Mouse (Mus musculus): ENCODE measurements at regions not wholly inside any gene's neighbourhood (a gene's known extent, or its start where the extent isn't known, plus 50 kb on each side); places are given as distances from the start of the nearest gene placed in this dataset.

DNA sequence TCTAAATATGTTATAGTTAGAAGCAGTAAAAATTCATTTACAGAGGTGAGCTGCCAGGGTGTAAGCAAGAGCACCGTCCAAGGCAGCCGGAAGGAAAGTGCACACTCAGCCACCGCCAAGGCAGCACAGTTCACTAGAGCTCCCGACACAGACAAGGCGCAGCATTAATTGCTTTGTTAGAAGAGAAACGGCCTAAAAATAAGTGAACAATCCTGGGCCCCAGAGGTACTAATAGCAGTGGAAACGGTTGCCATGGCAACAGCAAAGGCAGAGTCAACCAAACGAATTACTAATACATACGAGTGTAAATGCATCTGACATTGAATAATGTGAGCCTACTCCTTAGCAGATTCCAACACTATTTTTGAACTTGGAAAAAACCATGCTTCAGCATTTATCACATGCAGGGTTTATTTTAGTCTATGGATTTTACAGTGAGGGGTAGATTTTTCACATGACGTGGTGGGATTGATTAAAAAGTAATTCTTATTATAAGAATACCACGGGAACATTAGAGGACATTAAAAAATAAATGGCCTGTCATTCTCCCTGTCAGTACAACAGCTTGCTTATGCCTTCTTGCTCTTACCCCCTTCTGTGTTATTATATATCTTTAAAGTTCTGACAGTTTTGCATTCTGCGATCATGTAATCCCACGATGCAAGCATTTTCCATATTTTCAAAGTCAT lies 62.5 kb downstream of the Cavin4 start:
- H3K36me3 ChIP-seq = no peaks in the 10 kb centered on the region
- 19% methylated on average over 13 of the region's 13 CpGs for WGBS
- peak; percentile 92 for ATAC-seq (ENCODE audit: low FRiP score, low read depth)
- peak overlapping the region; percentile 14; the same call in 1 of the 2 replicates for H3K4me2 ChIP-seq
- H3K27me3 ChIP-seq = no peaks in the 10 kb centered on the region
- no peak overlapping the region for H3K4me3 ChIP-seq
- H3K4me1 ChIP-seq (replicated peaks) = peaks cover 31% of the 10 kb centered on the region
- H3K27ac ChIP-seq (replicated peaks) = peak overlapping the region; percentile 74
- H3K9ac ChIP-seq = no peak overlapping the region
- H3K9me3 ChIP-seq = no peaks in the 10 kb centered on the region

- Histone ChIP-seq H3K27me3 (no peaks in the 10 kb centered on the region), H3K36me3 (no peaks in the 10 kb centered on the region), H3K4me3 (no peak overlapping the region), H3K4me1 (replicated peaks) (peaks cover 31% of the 10 kb centered on the region), H3K4me2 (0 out of 2 replicates have a peak overlapping the region, but pooled peaks have one; percentile 14), H3K27ac (replicated peaks) (peak overlapping the region; percentile 74), H3K9me3 (no peaks in the 10 kb centered on the region), H3K9ac (no peak overlapping the region)
- ATAC-seq (ENCODE audit: low FRiP score, low read depth) = peak; percentile 36
- WGBS = 44% methylated on average over 11 of the region's 11 CpGs
These were observed 63.1 kb downstream of the Cavin4 start for GRCm38 (mm10) chr4:48726349-48726835.

- Histone ChIP-seq H3K9ac (no peak overlapping the region), H3K36me3 (no peaks in the 10 kb centered on the region), H3K9me3 (no peaks in the 10 kb centered on the region), H3K4me2 (no peak overlapping the region), H3K4me1 (replicated peaks) (no peaks in the 10 kb centered on the region), H3K4me3 (no peak overlapping the region), H3K27ac (replicated peaks) (no peak overlapping the region), H3K27me3 (no peaks in the 10 kb centered on the region)
- ATAC-seq (ENCODE audit: low FRiP score, low read depth) = no peak
- WGBS = 69% methylated on average over 10 of the region's 10 CpGs
These were observed 71.7 kb downstream of the Cavin4 start for GRCm38 (mm10) chr4:48734854-48735564.

GRCm38 (mm10) chr4:48746237-48746636 lies 82.9 kb downstream of the Cavin4 start:
- Histone ChIP-seq H3K27ac (replicated peaks) (no peak overlapping the region), H3K4me1 (replicated peaks) (no peaks in the 10 kb centered on the region), H3K4me2 (no peak overlapping the region), H3K27me3 (no peaks in the 10 kb centered on the region), H3K36me3 (no peaks in the 10 kb centered on the region), H3K9me3 (no peaks in the 10 kb centered on the region), H3K9ac (no peak overlapping the region), H3K4me3 (no peak overlapping the region)
- ATAC-seq (ENCODE audit: low FRiP score, low read depth) = no peak
- WGBS = 84% methylated on average over 3 of the region's 3 CpGs

GRCm38 (mm10) chr4:48749566-48749965 lies 86.3 kb downstream of the Cavin4 start:
- no peaks in the 10 kb centered on the region for H3K9me3 ChIP-seq
- no peak overlapping the region for H3K27ac ChIP-seq (replicated peaks)

GRCm38 (mm10) chr4:48750087-48750486 lies 86.8 kb downstream of the Cavin4 start:
- H3K9me3 ChIP-seq = no peaks in the 10 kb centered on the region
- no peak overlapping the region for H3K4me2 ChIP-seq
- H3K27ac ChIP-seq (replicated peaks) = no peak overlapping the region
- no peaks in the 10 kb centered on the region for H3K27me3 ChIP-seq
- H3K4me1 ChIP-seq (replicated peaks) = peaks cover 7% of the 10 kb centered on the region; the same call in 1 of the 2 replicates
- no peaks in the 10 kb centered on the region for H3K36me3 ChIP-seq
- no peak for ATAC-seq (ENCODE audit: low FRiP score, low read depth)
- WGBS = 65% methylated on average over 5 of the region's 5 CpGs
- H3K9ac ChIP-seq = no peak overlapping the region
- H3K4me3 ChIP-seq = no peak overlapping the region

More at GRCm38 (mm10) chr4:48749566-48749965, 86.3 kb downstream of the Cavin4 start:
- ATAC-seq (ENCODE audit: low FRiP score, low read depth) = no peak
- Histone ChIP-seq H3K4me1 (replicated peaks) (0 out of 2 replicates have a peak, but pooled peaks cover 2% of the 10 kb centered on the region), H3K27me3 (no peaks in the 10 kb centered on the region), H3K4me3 (no peak overlapping the region), H3K9ac (no peak overlapping the region), H3K36me3 (no peaks in the 10 kb centered on the region), H3K4me2 (no peak overlapping the region)
- 89% methylated on average over 7 of the region's 7 CpGs for WGBS

GRCm38 (mm10) chr4:48754466-48755171 lies 91.3 kb downstream of the Cavin4 start:
- H3K36me3 ChIP-seq = no peaks in the 10 kb centered on the region
- 53% methylated on average over 13 of the region's 13 CpGs for WGBS
- peak; percentile 71; the same call in 1 of the 2 replicates for ATAC-seq (ENCODE audit: low FRiP score, low read depth)
- H3K4me3 ChIP-seq = no peak overlapping the region
- H3K27ac ChIP-seq (replicated peaks) = peak overlapping the region; percentile 65
- H3K9me3 ChIP-seq = no peaks in the 10 kb centered on the region
- 0 out of 2 replicates have a peak overlapping the region, but pooled peaks have one; percentile 4 for H3K4me2 ChIP-seq
- peaks cover 10% of the 10 kb centered on the region; the same call in 1 of the 2 replicates for H3K4me1 ChIP-seq (replicated peaks)
- no peak overlapping the region for H3K9ac ChIP-seq
- H3K27me3 ChIP-seq = no peaks in the 10 kb centered on the region

DNA sequence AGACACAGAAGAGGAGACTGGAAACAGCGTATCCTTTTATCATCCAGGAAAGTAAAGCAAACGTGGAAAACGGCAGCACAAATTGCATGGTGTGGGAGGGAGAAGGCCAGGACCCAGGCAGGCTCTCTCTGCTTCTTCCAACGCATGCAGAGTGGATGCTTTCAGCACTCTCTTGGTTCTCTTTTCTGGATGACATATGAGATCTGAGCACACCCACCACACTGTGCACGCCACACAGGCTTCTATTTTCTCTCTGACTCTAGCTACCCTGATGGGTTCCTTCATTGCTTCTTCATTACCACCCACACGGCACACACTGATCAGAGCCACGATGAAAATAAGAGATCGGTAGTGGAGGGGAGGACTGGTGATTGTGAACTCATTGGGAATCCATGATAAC lies 97.3 kb downstream of the Cavin4 start:
- H3K4me2 ChIP-seq = no peak overlapping the region
- no peak overlapping the region for H3K4me3 ChIP-seq
- no peak overlapping the region for H3K27ac ChIP-seq (replicated peaks)
- H3K36me3 ChIP-seq = no peaks in the 10 kb centered on the region
- 83% methylated on average over 8 of the region's 8 CpGs for WGBS
- no peak for ATAC-seq (ENCODE audit: low FRiP score, low read depth)
- no peaks in the 10 kb centered on the region for H3K9me3 ChIP-seq
- no peaks in the 10 kb centered on the region for H3K4me1 ChIP-seq (replicated peaks)
- H3K27me3 ChIP-seq = no peaks in the 10 kb centered on the region
- H3K9ac ChIP-seq = no peak overlapping the region

DNA sequence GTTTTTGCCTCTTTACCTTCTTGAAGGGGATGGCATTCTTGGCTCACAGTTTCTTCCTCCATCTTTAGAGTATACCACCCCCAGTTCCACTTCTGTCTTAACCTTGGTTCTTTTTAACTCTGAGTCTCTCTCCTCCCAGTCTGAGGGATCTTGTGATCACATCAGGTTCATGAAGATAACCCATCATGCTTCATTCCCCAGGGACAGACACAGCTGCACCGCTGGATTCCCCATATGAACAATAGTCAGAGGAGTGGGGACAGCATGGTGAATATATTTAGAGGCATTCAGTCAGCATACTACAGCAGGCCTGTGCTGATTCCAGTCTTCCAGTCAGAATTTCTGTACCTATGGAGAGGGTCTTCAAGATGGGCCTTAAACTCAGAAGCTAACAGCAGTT lies 103.1 kb downstream of the Cavin4 start:
- no peak for ATAC-seq (ENCODE audit: low FRiP score, low read depth)
- 91% methylated on average over 1 of the region's 1 CpGs for WGBS

GRCm38 (mm10) chr4:48770403-48770953 lies 107.2 kb downstream of the Cavin4 start:
- H3K4me3 ChIP-seq = no peak overlapping the region
- no peaks in the 10 kb centered on the region for H3K36me3 ChIP-seq
- H3K4me1 ChIP-seq (replicated peaks) = 0 out of 2 replicates have a peak, but pooled peaks cover 9% of the 10 kb centered on the region
- H3K4me2 ChIP-seq = peak overlapping the region; percentile 29; the same call in 1 of the 2 replicates
- no peaks in the 10 kb centered on the region for H3K27me3 ChIP-seq
- H3K27ac ChIP-seq (replicated peaks) = peak overlapping the region; percentile 58
- H3K9me3 ChIP-seq = no peaks in the 10 kb centered on the region
- WGBS = 41% methylated on average over 3 of the region's 3 CpGs
- ATAC-seq (ENCODE audit: low FRiP score, low read depth) = peak; percentile 43; the same call in 1 of the 2 replicates
- no peak overlapping the region for H3K9ac ChIP-seq

More for the DNA sequence above, 103.1 kb downstream of the Cavin4 start:
- Histone ChIP-seq H3K4me2 (no peak overlapping the region), H3K4me1 (replicated peaks) (0 out of 2 replicates have a peak, but pooled peaks cover 9% of the 10 kb centered on the region), H3K36me3 (no peaks in the 10 kb centered on the region), H3K9me3 (no peaks in the 10 kb centered on the region), H3K4me3 (no peak overlapping the region), H3K27ac (replicated peaks) (no peak overlapping the region), H3K27me3 (no peaks in the 10 kb centered on the region), H3K9ac (no peak overlapping the region)

DNA sequence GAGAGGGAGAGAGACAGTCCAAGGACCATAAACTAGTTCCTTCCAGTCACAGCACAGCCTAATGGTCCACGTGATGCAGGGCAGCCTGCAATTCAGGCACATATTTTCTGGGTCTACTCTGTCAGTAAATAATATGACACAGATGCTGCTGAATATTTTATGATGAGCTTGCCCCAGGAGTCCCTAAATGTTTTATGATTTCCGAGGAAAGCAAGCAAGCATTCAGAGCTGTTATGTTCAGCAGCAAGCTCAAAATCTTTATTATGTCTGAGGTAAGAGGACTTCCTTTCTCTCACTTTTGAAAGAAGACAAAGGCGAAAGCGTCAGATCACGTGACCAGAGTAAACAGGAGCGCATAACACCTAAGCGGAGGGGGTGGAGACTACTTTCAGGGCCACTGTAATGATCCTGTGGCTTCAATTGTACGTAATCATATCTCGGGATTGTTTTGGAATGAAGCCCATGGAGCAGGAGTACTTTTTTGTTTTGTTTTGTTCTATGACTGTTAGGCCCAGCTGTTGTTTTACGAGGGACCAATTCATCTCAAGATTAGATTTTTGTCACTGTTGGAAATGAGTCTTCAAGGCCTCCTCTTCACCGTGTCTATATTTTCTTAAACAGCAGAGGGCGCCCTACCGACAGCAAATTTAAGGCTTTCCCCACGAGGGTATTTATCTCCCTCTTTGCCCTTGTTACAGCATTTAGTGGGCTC lies 107.8 kb downstream of the Cavin4 start:
- Histone ChIP-seq H3K4me1 (replicated peaks) (0 out of 2 replicates have a peak, but pooled peaks cover 9% of the 10 kb centered on the region), H3K4me2 (peak overlapping the region; percentile 29), H3K36me3 (no peaks in the 10 kb centered on the region), H3K27ac (replicated peaks) (peak overlapping the region; percentile 58), H3K27me3 (no peaks in the 10 kb centered on the region), H3K9ac (no peak overlapping the region), H3K4me3 (no peak overlapping the region), H3K9me3 (no peaks in the 10 kb centered on the region)
- peak; percentile 85 for ATAC-seq (ENCODE audit: low FRiP score, low read depth)
- WGBS = 31% methylated on average over 14 of the region's 14 CpGs
